Mouse (Mus musculus) small intestine, adult 2 months (tissue): ENCODE results near the gene Mex3a.

Experiments
- CTCF ChIP-seq: fragments of 200-500 bp; IDR thresholded peaks from 2 replicates; pipeline ENCODE4 v1.5.1; 2012; ENCODE audit warnings: low read depth, mild to moderate bottlenecking, control low read depth, inconsistent platforms, low read length, moderate library complexity, mixed read lengths; ENCODE audit not compliant: insufficient replicate concordance, insufficient read length; ENCODE audit errors: extremely low read depth
- POLR2A ChIP-seq: fragments of 200-500 bp; IDR thresholded peaks from 2 replicates; pipeline ENCODE4 v1.6.1; 2012; ENCODE audit warnings: low read depth, mild to moderate bottlenecking, control low read depth, inconsistent platforms, low read length, moderate library complexity

DNA sequence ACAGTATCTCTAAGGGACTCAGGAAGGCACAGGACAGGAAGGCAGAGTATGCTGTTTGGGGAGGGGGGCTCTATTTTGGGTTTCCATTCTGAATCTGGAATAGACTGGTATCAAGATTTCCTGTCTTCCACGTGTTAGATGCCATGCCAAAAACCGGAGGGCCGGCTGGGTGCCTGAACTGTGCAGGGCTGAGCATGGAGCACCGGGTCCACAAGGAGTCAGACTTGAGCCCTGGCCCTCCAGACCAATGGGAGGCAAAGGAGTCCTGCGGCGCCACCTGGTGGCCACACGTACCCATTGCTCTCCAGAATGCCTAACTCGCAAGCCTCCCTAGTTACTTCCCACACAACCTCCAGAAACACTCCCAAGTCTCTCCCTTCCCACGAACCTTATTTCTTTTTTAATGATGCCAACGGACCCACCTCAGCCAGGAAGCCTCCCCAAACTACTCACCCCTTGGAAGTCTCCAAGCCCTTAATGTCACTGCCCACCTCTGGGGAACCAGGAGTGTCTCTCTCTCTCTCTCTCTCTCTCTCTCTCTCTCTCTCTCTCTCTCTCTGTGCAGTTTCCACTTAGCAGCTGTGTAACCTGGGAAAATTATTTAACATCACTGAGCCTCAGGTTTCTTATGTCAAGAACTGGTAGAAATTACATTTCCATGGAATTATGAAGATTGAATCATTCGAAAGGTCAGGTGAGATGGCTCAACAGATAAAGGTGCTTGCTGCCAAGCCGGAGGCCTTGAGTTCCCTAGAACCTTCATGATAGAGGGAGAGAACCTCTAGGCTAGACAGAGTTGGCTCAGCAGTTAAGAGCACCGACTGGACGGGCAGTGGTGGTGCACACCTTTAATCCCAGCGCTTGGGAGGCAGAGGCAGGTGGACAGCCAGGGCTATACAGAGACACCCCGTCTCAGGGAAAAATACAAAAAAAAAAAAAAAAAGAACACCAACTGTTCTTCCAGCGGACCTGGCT is 5.8 kb upstream of the Mex3a start:
- TF ChIP-seq CTCF: peak; percentile 99
- no peak for TF ChIP-seq POLR2A
